Comparison of ENCODE assay signal across 8 mouse cellular contexts in the genomic region with DNA sequence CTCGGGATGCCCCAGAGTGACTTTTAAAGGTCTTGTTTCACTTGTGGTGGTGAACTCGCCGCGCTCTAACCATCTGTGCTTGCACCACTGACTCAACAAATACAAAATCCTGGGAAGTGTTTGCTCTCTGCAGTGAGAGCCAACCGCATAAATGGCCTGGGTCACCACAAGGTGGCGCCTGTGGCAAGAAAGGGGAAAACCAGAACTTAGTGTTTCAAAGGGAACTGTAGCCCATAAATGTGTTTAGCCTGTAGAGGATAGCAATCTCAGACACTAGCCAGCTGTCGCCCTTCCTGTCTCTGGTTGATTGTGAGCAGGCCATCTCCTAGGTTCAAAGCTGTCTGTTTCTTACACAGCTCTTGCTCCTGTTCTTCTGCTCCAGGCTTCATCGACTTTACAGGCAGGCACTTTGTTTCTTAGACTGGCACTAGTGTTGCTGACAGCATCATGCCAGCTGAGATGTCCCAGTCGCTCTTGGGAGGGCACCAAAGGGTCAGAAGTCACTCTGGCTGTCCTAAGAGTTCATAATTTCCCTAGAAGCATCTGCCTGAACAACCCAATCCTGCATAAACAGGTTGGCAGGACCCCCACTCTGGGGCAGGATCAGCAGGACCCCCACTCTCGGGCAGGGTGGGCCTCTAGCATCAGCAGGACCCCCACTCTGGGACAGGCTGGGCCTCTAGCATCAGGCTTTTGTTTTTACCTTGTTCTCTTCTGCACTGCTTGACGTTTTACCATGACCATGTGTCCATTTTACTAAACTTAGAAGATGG. TPM values are rescaled to one million over a fixed set of nuclear protein-coding genes. Genes with fewer than 3 reads are reported as not detected.
DNase-seq lines count a peak whose midpoint lies in the region; ATAC-seq and TF ChIP-seq lines count a peak whose summit lies in the region.

No protein-coding gene starts in this region.

- no peaks in the 10 kb centered on the region for H3K27me3 ChIP-seq in Patski

- peak; percentile 89 for ATAC-seq in Patski
- peak; percentile 99 for ATAC-seq in megakaryocyte progenitor cell, adult 5-6 weeks (replicated peaks; ENCODE audit: poor library complexity)

- CTCF ChIA-PET in Patski (lab: Charles Lee) = interaction anchor here (0.6 to 1.7 kb wide), 6 partner anchors 12 to 78 kb away, joined by 3 to 9 read pairs (median 5); a partner anchor contains a TSS

- in situ Hi-C loops in Patski (cut with MboI; ENCODE audit: low pct_unique_long_range_greater_than_20kb) = no loop called here

- POLR2A ChIA-PET in Patski (lab: Charles Lee) = no interaction called here

- peak; percentile 49 for DNase-seq in Patski (ENCODE audit: low read depth, low spot score)
- peak; percentile 70 to 79 for DNase-seq in cerebellum, postnatal 36 days
- peak; percentile 39 to 59 for DNase-seq in gastrocnemius, adult 8-10 months (ENCODE audit: low spot score in 2 of 2)
- DNase-seq in hindlimb bud, embryonic 11.5 days (ENCODE audit: extremely low spot score, low read depth, low spot score) = peak; percentile 46
- peak; percentile 85 to 89 for DNase-seq in left cerebral cortex, adult 18-20 months (ENCODE audit: low spot score in 2 of 2)
- DNase-seq in right cerebral cortex, postnatal 10 days (ENCODE audit: low spot score in 2 of 2) = peak; percentile 72 to 86
- DNase-seq in urinary bladder, postnatal 10 days (ENCODE audit: low spot score) = peak; percentile 59

- peak; percentile 97 for TF ChIP-seq CTCF in Patski (IDR thresholded peaks at IDR 0.05)

RNA-seq across cellular contexts. Expression of a gene that starts 13.2 kb away (rescaled TPM):
- 42.2 TPM for polyA plus RNA-seq in Patski (2021)
- total RNA-seq in gastrocnemius, adult 8-10 months (2022) = 1 to 10 TPM; 3.5 to 4.2 (median 3.9) TPM
- total RNA-seq in left cerebral cortex, adult 18-20 months (2021) = 10 to 100 TPM; 22.2 to 24.5 TPM
- total RNA-seq in megakaryocyte progenitor cell, adult 5-6 weeks (2015) = 51.9 and 52.8 TPM in 2 replicates
- total RNA-seq in megakaryocyte progenitor cell, adult 5-6 weeks (2017) = 50.8 and 59.1 TPM in 2 replicates

RNA-seq across cellular contexts. Expression of a gene that starts 13.4 kb away (rescaled TPM):
- 0.15 TPM for polyA plus RNA-seq in Patski (2021)
- not detected for total RNA-seq in gastrocnemius, adult 8-10 months (2022)
- under 1 TPM; 0.16 to 0.28 TPM for total RNA-seq in left cerebral cortex, adult 18-20 months (2021)
- total RNA-seq in megakaryocyte progenitor cell, adult 5-6 weeks (2015) = 0.12 and 0.44 TPM in 2 replicates
- total RNA-seq in megakaryocyte progenitor cell, adult 5-6 weeks (2017) = not detected in 2 replicates

RNA-seq across cellular contexts. Expression of a gene that starts 42.4 kb away (rescaled TPM):
- polyA plus RNA-seq in Patski (2021) = 5.2 TPM
- 10 to 100 TPM in 2 of 4 experiments, 1 to 10 TPM in 2; 8.3 to 10.4 (median 9.4) TPM for total RNA-seq in gastrocnemius, adult 8-10 months (2022)
- 10 to 100 TPM; 16.0 to 16.4 TPM for total RNA-seq in left cerebral cortex, adult 18-20 months (2021)
- total RNA-seq in megakaryocyte progenitor cell, adult 5-6 weeks (2015) = 5.3 and 6.9 TPM in 2 replicates
- total RNA-seq in megakaryocyte progenitor cell, adult 5-6 weeks (2017) = 3.5 and 3.8 TPM in 2 replicates

Comparison
In these comparisons a context has a peak if more than half of its experiments do, and no peak if none do; other contexts are left out.
1. Peak in every context shown above with its lines: DNase-seq and ATAC-seq.
2. RNA of a gene that starts 13.2 kb away (total RNA-seq): 50.8 to 59.1 TPM in megakaryocyte progenitor cell, adult 5-6 weeks and 22.2 to 24.5 TPM in left cerebral cortex, adult 18-20 months; 3.5 to 4.2 TPM in gastrocnemius, adult 8-10 months; every median in the first group is over 4 times any median in the second.